Mouse (Mus musculus): ENCODE results near the gene Resp18.

Gene Resp18

DNA sequence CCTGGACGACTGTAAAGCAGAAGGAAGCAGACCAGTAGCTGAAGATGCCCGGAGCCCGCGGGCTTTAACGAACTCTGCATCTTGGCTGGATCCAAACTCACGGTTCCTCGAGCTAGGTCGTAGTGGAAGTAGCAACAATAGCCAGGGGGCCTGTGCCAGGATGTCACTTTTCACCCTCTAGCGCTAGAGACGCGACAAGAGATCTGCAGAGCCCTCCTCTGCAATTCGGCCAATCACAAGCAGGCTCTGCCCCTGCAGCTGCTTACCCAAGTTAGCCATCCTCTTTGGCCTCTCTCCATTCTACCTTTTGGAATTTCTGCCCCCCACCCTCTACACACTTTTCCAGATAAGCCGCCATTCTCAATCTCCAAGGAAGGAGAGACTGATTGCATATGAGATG, at the start of gene Resp18:
Resp18 (minus strand) TSS at position 188 of the 400 bp plus-strand sequence.
- no peak for DNase-seq

DNA sequence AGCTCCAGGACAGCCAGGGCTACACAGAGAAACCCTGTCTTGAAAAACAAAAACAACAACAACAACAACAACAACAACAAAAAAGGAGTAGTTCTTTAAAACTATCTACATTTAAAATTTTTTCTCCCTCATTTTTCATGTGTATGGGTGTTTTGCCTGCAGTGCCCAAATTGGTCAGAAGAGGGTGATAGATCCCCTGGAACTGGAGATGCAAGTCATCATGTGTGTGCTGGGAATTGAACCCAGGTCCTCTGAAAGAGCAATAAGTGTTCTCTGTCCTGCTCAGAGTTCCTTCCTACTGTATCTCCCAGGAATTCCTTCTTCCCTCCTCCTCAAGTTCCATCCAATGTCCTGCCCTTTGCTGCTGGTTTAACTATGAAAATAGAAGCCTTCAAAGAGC, 49.2 kb upstream of the Resp18 start:
- no peak for DNase-seq

GRCm38 (mm10) chr1:75319166-75319565, 41.0 kb upstream of the Resp18 start:
- no peak for DNase-seq

GRCm38 (mm10) chr1:75318736-75319135, 40.5 kb upstream of the Resp18 start:
- no peak for DNase-seq

DNA sequence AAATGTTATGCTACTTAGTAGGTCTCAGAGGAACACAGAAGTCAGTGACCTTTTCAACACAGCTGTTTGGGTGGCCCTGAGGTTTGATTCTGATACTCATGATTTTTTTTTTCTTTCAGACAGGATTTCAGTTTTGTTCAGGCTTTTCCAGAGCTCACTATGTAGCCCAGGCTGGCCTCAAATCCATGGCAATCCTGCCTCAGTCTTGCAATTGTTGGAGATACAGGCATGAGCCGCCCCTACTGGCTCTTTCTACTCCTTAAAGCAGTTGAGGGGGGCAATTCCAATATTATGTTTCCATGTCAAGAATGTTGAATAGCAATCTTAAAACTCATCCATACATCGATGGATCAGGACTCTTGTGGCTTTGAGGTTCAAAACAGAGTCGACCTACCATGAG, 40.1 kb upstream of the Resp18 start:
- DNase-seq, result peak; percentile 22

DNA sequence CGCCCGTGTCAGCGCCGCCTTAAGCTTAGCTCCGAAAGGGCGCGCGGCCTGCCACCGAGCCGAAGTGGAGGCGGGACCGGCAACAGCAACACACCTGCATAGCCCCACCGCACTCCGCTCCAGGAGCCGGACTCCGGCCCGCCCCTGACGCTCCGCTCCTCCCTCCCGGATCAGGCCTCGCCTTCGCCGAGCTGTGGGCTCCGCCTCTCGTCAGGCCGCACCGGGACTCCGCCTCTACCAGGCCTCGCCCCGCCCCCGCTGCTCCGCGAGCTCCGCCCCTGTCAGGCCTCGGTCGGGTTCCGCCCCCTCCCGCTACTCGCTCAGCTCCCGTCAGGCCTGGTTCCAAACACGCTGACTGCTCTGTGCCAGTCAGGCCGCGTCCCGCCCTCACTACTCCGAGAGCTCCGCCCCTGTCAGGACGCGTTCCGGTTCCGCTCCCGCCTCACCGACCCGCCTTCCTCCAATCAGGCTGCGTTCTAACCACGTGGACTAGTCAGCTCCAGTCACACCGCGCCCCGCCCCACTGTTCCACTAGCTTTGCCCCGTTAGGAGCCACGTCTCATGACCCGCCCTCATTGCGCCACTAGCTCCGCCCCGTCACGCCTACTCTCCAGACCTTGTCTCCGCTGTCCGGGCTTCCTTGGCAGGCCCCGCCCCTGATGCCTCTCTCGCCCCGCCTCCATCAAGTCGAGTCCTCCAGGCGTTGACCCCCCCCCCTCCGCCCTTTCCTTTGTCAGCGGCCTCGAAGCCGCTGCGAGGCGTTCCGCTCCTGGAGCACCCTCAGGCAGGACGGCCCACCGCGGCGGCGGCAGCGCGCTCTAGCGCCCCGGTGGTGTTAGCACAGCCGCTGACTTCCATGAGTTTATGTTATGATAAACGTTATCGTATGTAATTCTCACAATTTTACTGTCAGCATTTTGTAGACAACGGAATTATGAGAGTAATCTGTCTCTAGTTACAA, 39.3 kb upstream of the Resp18 start, which contains the start of gene Dnpep:
Dnpep (minus strand) TSS at position 750 of the 961 bp plus-strand sequence.
- peak; percentile 100 for DNase-seq

- DNase-seq, result no peak
These were observed 38.6 kb upstream of the Resp18 start for GRCm38 (mm10) chr1:75316861-75317240.

DNA sequence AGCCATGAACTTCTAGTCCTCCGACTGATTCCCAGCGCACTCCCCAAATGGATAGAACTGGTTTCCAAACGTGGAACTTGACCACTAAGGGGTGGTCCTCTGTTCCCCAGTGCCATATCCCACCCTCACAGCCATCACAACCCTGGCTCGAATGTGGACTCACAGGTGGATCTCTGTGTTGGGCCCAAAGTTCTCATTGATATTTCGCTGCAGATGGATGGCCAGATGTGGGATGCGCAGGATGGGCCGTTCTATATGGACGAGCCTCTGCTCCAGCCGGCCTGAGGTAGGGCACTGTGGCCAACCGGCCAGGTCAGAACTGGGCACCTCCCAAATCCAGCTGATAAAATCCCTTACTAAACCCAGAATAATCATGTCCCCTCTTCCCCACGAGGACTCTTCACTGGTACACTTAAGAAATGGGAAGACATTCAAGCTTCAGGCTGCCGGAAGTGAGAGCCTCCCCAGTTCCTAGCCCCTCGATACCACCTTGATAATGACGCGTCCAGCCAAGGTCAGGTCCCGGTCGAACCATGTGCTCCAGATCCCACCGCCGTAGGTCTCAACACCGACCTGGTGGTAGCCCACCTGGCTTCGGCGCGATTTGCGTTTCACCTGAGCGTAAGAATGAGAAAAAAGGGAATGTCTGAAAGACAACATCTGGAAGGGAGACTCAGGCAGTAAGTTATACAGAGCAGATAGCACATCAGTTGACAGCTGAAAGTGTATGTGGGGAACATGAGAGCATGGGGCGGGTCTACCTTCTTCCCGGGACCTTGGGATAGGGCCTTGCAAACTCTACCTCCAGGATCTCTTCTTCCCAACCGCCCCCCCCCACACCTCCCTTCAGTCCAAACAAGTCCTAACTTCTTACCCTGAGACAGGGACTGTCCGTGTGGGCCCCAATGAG, 37.5 kb upstream of the Resp18 start:
- DNase-seq, result peak; percentile 18

GRCm38 (mm10) chr1:75315011-75315410, 36.8 kb upstream of the Resp18 start:
- DNase-seq, result no peak

GRCm38 (mm10) chr1:75311694-75312093, 33.5 kb upstream of the Resp18 start:
- DNase-seq, result no peak

DNA sequence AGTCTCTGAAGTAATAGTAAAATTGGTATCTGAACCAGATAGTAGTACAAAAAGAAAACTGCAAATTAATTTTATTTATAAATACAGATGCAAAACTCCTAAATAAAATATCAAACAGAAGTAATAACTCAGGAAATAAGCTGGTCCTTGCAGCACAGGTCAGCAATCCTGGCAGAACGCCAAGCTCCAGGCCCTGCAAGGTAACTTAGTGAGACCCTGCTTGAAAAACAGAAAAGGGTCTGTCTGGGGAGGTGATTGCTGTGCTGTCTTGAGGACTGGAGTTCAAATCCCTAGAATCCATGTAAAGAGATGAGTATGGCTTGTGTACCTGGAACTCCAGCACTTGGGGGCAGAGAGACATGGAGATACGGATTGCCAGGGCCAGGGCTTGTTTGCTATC, 26.4 kb upstream of the Resp18 start:
- DNase-seq, result no peak

- no peak for DNase-seq
These were observed 16.1 kb upstream of the Resp18 start for GRCm38 (mm10) chr1:75294294-75294693.

DNA sequence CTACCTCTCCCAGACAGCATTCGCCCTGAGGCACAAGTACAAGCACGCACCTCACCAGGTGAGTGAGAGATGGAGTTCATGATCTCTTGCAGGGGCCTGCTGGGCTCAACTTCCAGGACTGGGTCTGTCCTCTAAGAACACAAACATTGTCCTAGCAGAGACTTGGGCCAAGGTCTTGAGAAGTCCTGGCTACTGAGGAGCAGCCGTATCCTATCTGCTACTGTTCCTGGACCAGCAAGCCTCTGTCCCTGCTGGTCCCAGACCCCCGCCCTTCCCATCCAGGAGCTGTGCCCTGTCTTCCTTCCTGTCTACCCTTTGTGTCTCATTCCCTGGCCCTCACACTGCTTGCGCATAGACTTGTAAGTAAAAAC, 15.1 kb upstream of the Resp18 start:
- DNase-seq, result no peak

GRCm38 (mm10) chr1:75292476-75293330, 14.5 kb upstream of the Resp18 start:
- DNase-seq, result no peak

- DNase-seq, result no peak
These were observed 13.1 kb upstream of the Resp18 start for GRCm38 (mm10) chr1:75291321-75291720.

- DNase-seq, result peak; percentile 43
These were observed 12.4 kb upstream of the Resp18 start for GRCm38 (mm10) chr1:75290582-75290981.

DNA sequence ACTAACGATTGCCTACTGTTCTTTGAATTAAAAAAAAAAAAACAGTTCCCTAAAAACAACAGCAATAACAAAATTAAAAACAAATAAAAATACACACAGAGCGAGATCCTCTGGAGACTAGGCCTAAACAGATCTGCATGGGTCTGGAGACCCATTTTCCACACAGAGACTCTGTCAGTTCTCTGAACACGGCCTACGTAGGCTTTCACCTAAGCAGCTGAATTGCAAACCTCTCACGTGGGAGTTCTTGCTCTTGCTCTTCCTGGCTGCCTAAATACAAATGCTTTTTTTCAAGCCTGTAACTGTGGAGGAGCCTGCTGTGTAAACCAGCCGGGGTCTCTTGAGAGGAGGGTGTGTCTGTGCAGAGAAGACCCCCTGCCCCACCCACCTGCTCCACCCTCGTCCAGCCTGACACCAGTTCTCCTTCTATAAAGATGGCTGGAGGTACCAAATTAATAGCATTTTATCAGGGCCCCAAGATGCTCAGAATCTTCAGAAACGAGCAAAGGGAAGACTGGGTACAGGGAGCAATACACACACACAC, 11.7 kb upstream of the Resp18 start:
- no peak for DNase-seq

- DNase-seq, result no peak
These were observed 11.2 kb upstream of the Resp18 start for GRCm38 (mm10) chr1:75289376-75289775.

- DNase-seq, result no peak
These were observed 6.7 kb upstream of the Resp18 start for GRCm38 (mm10) chr1:75284911-75285310.

GRCm38 (mm10) chr1:75283017-75283416, 4.8 kb upstream of the Resp18 start:
- DNase-seq, result no peak

- DNase-seq, result peak; percentile 43
These were observed 723 bp downstream of the Resp18 start for GRCm38 (mm10) chr1:75277195-75278188.

All from thymus, postnatal 14 days (tissue).